Mouse (Mus musculus) kidney, embryonic 14.5 days (tissue): ENCODE results near the gene Ip6k2. TPM values are rescaled to one million over a fixed set of nuclear protein-coding genes. Genes with fewer than 3 reads are reported as not detected.

Source experiments
- ATAC-seq: fragments of 200-750 bp; cut with Nextera tagmentation; 2 replicates; pipeline ENCODE4 v1.8.0; 2017; ENCODE audit warnings: moderate number of reproducible peaks, mild to moderate bottlenecking, moderate TSS enrichment, moderate library complexity; ENCODE audit not compliant: low FRiP score, low TSS enrichment
- H3K27ac ChIP-seq: fragments of 300-500 bp; sonication (generic); 2 replicates; pipeline ENCODE4 v1.5.1; 2014; ENCODE audit warnings: low read depth, mild to moderate bottlenecking, low read length, moderate library complexity, mixed read lengths
- H3K27me3 ChIP-seq: fragments of 300-500 bp; sonication (generic); 2 replicates; pipeline ENCODE4 v1.6.1; 2014; ENCODE audit warnings: mild to moderate bottlenecking, low read length; ENCODE audit not compliant: control insufficient read depth, insufficient read depth
- H3K36me3 ChIP-seq: fragments of 300-500 bp; sonication (generic); 2 replicates; pipeline ENCODE4 v1.6.1; 2014; ENCODE audit warnings: low read length, mixed read lengths; ENCODE audit not compliant: control insufficient read depth, insufficient read depth
- H3K4me1 ChIP-seq: fragments of 300-500 bp; sonication (generic); 2 replicates; pipeline ENCODE4 v1.6.1; 2014; ENCODE audit warnings: low read length, mixed read lengths; ENCODE audit not compliant: control insufficient read depth, insufficient read depth
- H3K4me2 ChIP-seq: fragments of 300-500 bp; sonication (generic); replicated peaks from 2 replicates; pipeline ENCODE4 v1.6.1; 2014; ENCODE audit warnings: low read depth, mild to moderate bottlenecking, low read length
- H3K4me3 ChIP-seq: fragments of 300-500 bp; sonication (generic); 2 replicates; pipeline ENCODE4 v1.5.1; 2014; ENCODE audit warnings: mild to moderate bottlenecking, low read length
- H3K9ac ChIP-seq: fragments of 300-500 bp; sonication (generic); 2 replicates; pipeline ENCODE4 v1.6.1; 2014; ENCODE audit warnings: low read depth, mild to moderate bottlenecking, low read length, moderate library complexity
- H3K9me3 ChIP-seq: fragments of 300-500 bp; sonication (generic); 2 replicates; pipeline ENCODE4 v1.6.1; 2016; ENCODE audit warnings: low read length; ENCODE audit not compliant: control insufficient read depth
- WGBS: fragments of 180-500 bp; shearing (Covaris S2); extraction: QIAGEN DNeasy Blood & Tissue Kit; methylation state at CpG from one replicate; pipeline ENCODE4 v1.1.7; 2014; 5-methylcytosine and 5-hydroxymethylcytosine counted together
- polyA plus RNA-seq: library from polyadenylated mRNA; unstranded; fragments of >200 nt; fragmentation: Nextera tagmentation; extraction: Ambion mirVana; gene quantifications from 2 replicates; pipeline ENCODE4 v1.2.1, GENCODE M21; 2014

Gene Ip6k2
- polyA plus RNA-seq, 1 experiment from 2014 or later, result 134 TPM

GRCm38 (mm10) chr9:108820077-108820476 lies 36.5 kb downstream of the Ip6k2 start:
- H3K9ac ChIP-seq, result no peak overlapping the region
- no peaks in the 10 kb centered on the region for H3K9me3 ChIP-seq
- H3K4me3 ChIP-seq, result no peak overlapping the region
- no peak overlapping the region for H3K27ac ChIP-seq
- H3K4me1 ChIP-seq, result no peaks in the 10 kb centered on the region
- no peak overlapping the region for H3K4me2 ChIP-seq
- ATAC-seq, result no peak
- H3K27me3 ChIP-seq, result peaks cover 24% of the 10 kb centered on the region
- H3K36me3 ChIP-seq, result peaks cover 19% of the 10 kb centered on the region; the same call in 1 of the 2 replicates
- 61% methylated on average over 5 of the region's 5 CpGs for WGBS

GRCm38 (mm10) chr9:108824144-108824685 lies 40.6 kb downstream of the Ip6k2 start:
- no peak overlapping the region for H3K9ac ChIP-seq
- no peak overlapping the region for H3K27ac ChIP-seq
- WGBS, result 5% methylated on average over 25 of the region's 25 CpGs
- H3K27me3 ChIP-seq, result peaks cover 62% of the 10 kb centered on the region
- no peak overlapping the region for H3K4me2 ChIP-seq
- no peaks in the 10 kb centered on the region for H3K36me3 ChIP-seq
- H3K9me3 ChIP-seq, result no peaks in the 10 kb centered on the region
- no peak overlapping the region for H3K4me3 ChIP-seq
- peaks cover 7% of the 10 kb centered on the region for H3K4me1 ChIP-seq
- no peak for ATAC-seq

- WGBS, result 1% methylated on average over 31 of the region's 31 CpGs
- peaks cover 7% of the 10 kb centered on the region for H3K4me1 ChIP-seq
- no peak overlapping the region for H3K4me2 ChIP-seq
- no peaks in the 10 kb centered on the region for H3K9me3 ChIP-seq
- H3K9ac ChIP-seq, result no peak overlapping the region
- ATAC-seq, result peak; percentile 9; the same call in 1 of the 2 replicates
- H3K4me3 ChIP-seq, result no peak overlapping the region
- no peaks in the 10 kb centered on the region for H3K36me3 ChIP-seq
- peaks cover 68% of the 10 kb centered on the region for H3K27me3 ChIP-seq
- H3K27ac ChIP-seq, result no peak overlapping the region
Measured at GRCm38 (mm10) chr9:108824755-108825413, 41.3 kb downstream of the Ip6k2 start.

- Histone ChIP-seq H3K9me3 (no peaks in the 10 kb centered on the region), H3K27me3 (peaks cover 80% of the 10 kb centered on the region), H3K4me1 (peaks cover 7% of the 10 kb centered on the region), H3K4me3 (peak within 1 kb of the TSS; percentile 45), H3K27ac (no peak within 1 kb of the TSS), H3K4me2 (peak within 1 kb of the TSS; percentile 71), H3K36me3 (no peaks in the 10 kb centered on the region), H3K9ac (no peak within 1 kb of the TSS)
- WGBS, result 2% methylated on average over 53 of the region's 70 CpGs
- peak; percentile 53 for ATAC-seq
Measured at GRCm38 (mm10) chr9:108825820-108826699, 42.5 kb downstream of the Ip6k2 start, which contains the start of gene Celsr3. TSS of gene Celsr3 (plus strand) at chr9:108826320.

- peak; percentile 41; the same call in 1 of the 2 replicates for ATAC-seq
- Histone ChIP-seq H3K27me3 (peaks cover 88% of the 10 kb centered on the region), H3K36me3 (no peaks in the 10 kb centered on the region), H3K9ac (no peak overlapping the region), H3K27ac (no peak overlapping the region), H3K4me2 (peak overlapping the region; percentile 70), H3K4me1 (peaks cover 11% of the 10 kb centered on the region), H3K9me3 (no peaks in the 10 kb centered on the region), H3K4me3 (peak overlapping the region; percentile 38)
- WGBS, result 3% methylated on average over 39 of the region's 39 CpGs
Measured at GRCm38 (mm10) chr9:108826700-108827340, 43.2 kb downstream of the Ip6k2 start.

GRCm38 (mm10) chr9:108827454-108827853 lies 43.9 kb downstream of the Ip6k2 start:
- peaks cover 13% of the 10 kb centered on the region for H3K4me1 ChIP-seq
- H3K27ac ChIP-seq, result no peak overlapping the region
- H3K4me3 ChIP-seq, result peak overlapping the region; percentile 38
- no peak overlapping the region for H3K9ac ChIP-seq
- H3K4me2 ChIP-seq, result peak overlapping the region; percentile 70
- WGBS, result 17% methylated on average over 34 of the region's 34 CpGs
- no peaks in the 10 kb centered on the region for H3K36me3 ChIP-seq
- H3K27me3 ChIP-seq, result peaks cover 90% of the 10 kb centered on the region
- H3K9me3 ChIP-seq, result no peaks in the 10 kb centered on the region
- peak; percentile 16; the same call in 1 of the 2 replicates for ATAC-seq

- no peak for ATAC-seq
- Histone ChIP-seq H3K4me1 (peaks cover 13% of the 10 kb centered on the region), H3K9me3 (no peaks in the 10 kb centered on the region), H3K9ac (no peak overlapping the region), H3K4me3 (peak overlapping the region; percentile 38; the same call in 1 of the 2 replicates), H3K36me3 (no peaks in the 10 kb centered on the region), H3K27me3 (peaks cover 90% of the 10 kb centered on the region), H3K4me2 (no peak overlapping the region), H3K27ac (no peak overlapping the region)
- 66% methylated on average over 18 of the region's 18 CpGs for WGBS
Measured at GRCm38 (mm10) chr9:108827906-108828305, 44.3 kb downstream of the Ip6k2 start.

- 0 out of 2 replicates have a peak overlapping the region, but pooled peaks have one; percentile 8 for H3K9ac ChIP-seq
- H3K9me3 ChIP-seq, result no peaks in the 10 kb centered on the region
- peak overlapping the region; percentile 73 for H3K4me2 ChIP-seq
- no peak for ATAC-seq
- WGBS, result 5% methylated on average over 23 of the region's 23 CpGs
- peaks cover 11% of the 10 kb centered on the region for H3K4me1 ChIP-seq
- H3K27me3 ChIP-seq, result peaks cover 60% of the 10 kb centered on the region
- H3K4me3 ChIP-seq, result peak overlapping the region; percentile 38
- H3K27ac ChIP-seq, result no peak overlapping the region
- no peaks in the 10 kb centered on the region for H3K36me3 ChIP-seq
Measured at GRCm38 (mm10) chr9:108831637-108832036, 48.0 kb downstream of the Ip6k2 start.
